Mouse (Mus musculus) WW6 (cell line): ENCODE data around the gene Hyal2.

Experiments used
- DNase-seq: peaks from one replicate; pipeline ENCODE4 v3.0.0-alpha.2; 2013; ENCODE audit warnings: low read depth, low spot score

Gene Hyal2

GRCm38 (mm10) chr9:107590058-107590772 lies 22.5 kb downstream of the Hyal2 start:
- no peak for DNase-seq

- no peak for DNase-seq
Observed at GRCm38 (mm10) chr9:107590773-107591060, 23.0 kb downstream of the Hyal2 start.

GRCm38 (mm10) chr9:107593101-107593976 lies 25.6 kb downstream of the Hyal2 start:
- DNase-seq = no peak

- no peak for DNase-seq
Observed at GRCm38 (mm10) chr9:107594281-107595062, 26.7 kb downstream of the Hyal2 start.

GRCm38 (mm10) chr9:107596619-107597569 lies 29.1 kb downstream of the Hyal2 start:
- DNase-seq = no peak

GRCm38 (mm10) chr9:107598385-107598784 lies 30.6 kb downstream of the Hyal2 start:
- no peak for DNase-seq

- DNase-seq = no peak
Observed at GRCm38 (mm10) chr9:107599433-107599832, 31.7 kb downstream of the Hyal2 start.

GRCm38 (mm10) chr9:107599842-107600241 lies 32.1 kb downstream of the Hyal2 start:
- DNase-seq = no peak

GRCm38 (mm10) chr9:107600745-107601144 lies 33.0 kb downstream of the Hyal2 start:
- DNase-seq = no peak

- DNase-seq = no peak
Observed at GRCm38 (mm10) chr9:107601275-107601674, 33.5 kb downstream of the Hyal2 start.

GRCm38 (mm10) chr9:107602068-107602648 lies 34.4 kb downstream of the Hyal2 start:
- no peak for DNase-seq

- DNase-seq = no peak
Observed at GRCm38 (mm10) chr9:107603251-107603650, 35.5 kb downstream of the Hyal2 start.

GRCm38 (mm10) chr9:107605041-107605661 lies 37.4 kb downstream of the Hyal2 start:
- no peak for DNase-seq

- no peak for DNase-seq
Observed at GRCm38 (mm10) chr9:107606591-107606990, 38.8 kb downstream of the Hyal2 start.

GRCm38 (mm10) chr9:107607036-107607435 lies 39.3 kb downstream of the Hyal2 start:
- DNase-seq = no peak

- DNase-seq = no peak
Observed at GRCm38 (mm10) chr9:107607653-107608245, 40.0 kb downstream of the Hyal2 start.

GRCm38 (mm10) chr9:107608741-107609432 lies 41.1 kb downstream of the Hyal2 start, which contains the start of gene Sema3b:
TSS of gene Sema3b (minus strand) at chr9:107609229.
- DNase-seq = no peak

- DNase-seq = no peak
Observed at GRCm38 (mm10) chr9:107609433-107609830, 41.7 kb downstream of the Hyal2 start.
